Mouse (Mus musculus): ENCODE measurements around the gene Kcnh1. TPM values are rescaled to one million over a fixed set of nuclear protein-coding genes. Genes with fewer than 3 reads are reported as not detected.

The Kcnh1 gene
- polyA plus RNA-seq, 1 experiment from 2014 or later, result 0.50 TPM

GRCm38 (mm10) chr1:192546843-192547242 lies 356.3 kb downstream of the Kcnh1 start:
- H3K9ac ChIP-seq, result no peak overlapping the region

GRCm38 (mm10) chr1:192550561-192550960 lies 360.0 kb downstream of the Kcnh1 start:
- Histone ChIP-seq H3K9me3 (replicated peaks) (no peaks in the 10 kb centered on the region), H3K4me1 (replicated peaks) (no peaks in the 10 kb centered on the region), H3K27me3 (replicated peaks) (0 out of 2 replicates have a peak, but pooled peaks cover 4% of the 10 kb centered on the region), H3K36me3 (peaks cover 6% of the 10 kb centered on the region; the same call in 1 of the 2 replicates), H3K9ac (no peak overlapping the region), H3K4me3 (no peak overlapping the region), H3K27ac (ENCODE audit: poor library complexity, severe bottlenecking) (no peak overlapping the region), H3K4me2 (no peak overlapping the region)
- no peak for ATAC-seq (ENCODE audit: insufficient number of reproducible peaks, low FRiP score)
- WGBS, result 83% methylated on average over 3 of the region's 3 CpGs

More at GRCm38 (mm10) chr1:192546843-192547242, 356.3 kb downstream of the Kcnh1 start:
- no peak for ATAC-seq (ENCODE audit: insufficient number of reproducible peaks, low FRiP score)
- Histone ChIP-seq H3K36me3 (no peaks in the 10 kb centered on the region), H3K4me2 (no peak overlapping the region), H3K27ac (ENCODE audit: poor library complexity, severe bottlenecking) (no peak overlapping the region), H3K4me3 (no peak overlapping the region), H3K4me1 (replicated peaks) (peaks cover 4% of the 10 kb centered on the region), H3K27me3 (replicated peaks) (0 out of 2 replicates have a peak, but pooled peaks cover 4% of the 10 kb centered on the region), H3K9me3 (replicated peaks) (no peaks in the 10 kb centered on the region)
- 32% methylated on average over 1 of the region's 1 CpGs for WGBS

- no peaks in the 10 kb centered on the region for H3K9me3 ChIP-seq (replicated peaks)
- no peak overlapping the region for H3K4me3 ChIP-seq
- ATAC-seq (ENCODE audit: insufficient number of reproducible peaks, low FRiP score), result no peak
- 68% methylated on average over 4 of the region's 4 CpGs for WGBS
- H3K27ac ChIP-seq (ENCODE audit: poor library complexity, severe bottlenecking), result no peak overlapping the region
- no peaks in the 10 kb centered on the region for H3K4me1 ChIP-seq (replicated peaks)
- H3K9ac ChIP-seq, result no peak overlapping the region
- no peaks in the 10 kb centered on the region for H3K27me3 ChIP-seq (replicated peaks)
- no peak overlapping the region for H3K4me2 ChIP-seq
- peaks cover 6% of the 10 kb centered on the region; the same call in 1 of the 2 replicates for H3K36me3 ChIP-seq
These were observed 364.9 kb downstream of the Kcnh1 start for GRCm38 (mm10) chr1:192555516-192555915.

GRCm38 (mm10) chr1:192557978-192558594 lies 367.5 kb downstream of the Kcnh1 start:
- H3K27me3 ChIP-seq (replicated peaks), result no peaks in the 10 kb centered on the region
- H3K4me3 ChIP-seq, result no peak overlapping the region
- H3K36me3 ChIP-seq, result no peaks in the 10 kb centered on the region
- 65% methylated on average over 5 of the region's 5 CpGs for WGBS
- H3K4me2 ChIP-seq, result no peak overlapping the region
- H3K27ac ChIP-seq (ENCODE audit: poor library complexity, severe bottlenecking), result no peak overlapping the region
- no peak overlapping the region for H3K9ac ChIP-seq
- ATAC-seq (ENCODE audit: insufficient number of reproducible peaks, low FRiP score), result no peak
- no peaks in the 10 kb centered on the region for H3K9me3 ChIP-seq (replicated peaks)
- H3K4me1 ChIP-seq (replicated peaks), result no peaks in the 10 kb centered on the region

- Histone ChIP-seq H3K4me3 (no peak overlapping the region), H3K9ac (no peak overlapping the region), H3K9me3 (replicated peaks) (no peaks in the 10 kb centered on the region), H3K36me3 (no peaks in the 10 kb centered on the region), H3K27me3 (replicated peaks) (no peaks in the 10 kb centered on the region), H3K4me2 (no peak overlapping the region), H3K4me1 (replicated peaks) (no peaks in the 10 kb centered on the region), H3K27ac (ENCODE audit: poor library complexity, severe bottlenecking) (no peak overlapping the region)
- no peak for ATAC-seq (ENCODE audit: insufficient number of reproducible peaks, low FRiP score)
- WGBS, result 83% methylated on average over 1 of the region's 1 CpGs
These were observed 368.8 kb downstream of the Kcnh1 start for GRCm38 (mm10) chr1:192559341-192559740.

Other genes with a start within 250 kb of the Kcnh1 start
- gene Rd3, start 213.4 kb upstream of the Kcnh1 start, polyA plus RNA-seq (2016; fragmentation: Nextera tagmentation; extraction: Ambion mirVana), result 1.3 and 1.7 TPM in 2 replicates
- gene Traf5, start 98.2 kb upstream of the Kcnh1 start, polyA plus RNA-seq (2016; fragmentation: Nextera tagmentation; extraction: Ambion mirVana), result 10.6 and 10.8 TPM in 2 replicates
- gene Rcor3, start 52.7 kb upstream of the Kcnh1 start, polyA plus RNA-seq (2016; fragmentation: Nextera tagmentation; extraction: Ambion mirVana), result 31.3 and 31.6 TPM in 2 replicates